22 mouse cellular contexts compared by ENCODE assay signal in the genomic region with DNA sequence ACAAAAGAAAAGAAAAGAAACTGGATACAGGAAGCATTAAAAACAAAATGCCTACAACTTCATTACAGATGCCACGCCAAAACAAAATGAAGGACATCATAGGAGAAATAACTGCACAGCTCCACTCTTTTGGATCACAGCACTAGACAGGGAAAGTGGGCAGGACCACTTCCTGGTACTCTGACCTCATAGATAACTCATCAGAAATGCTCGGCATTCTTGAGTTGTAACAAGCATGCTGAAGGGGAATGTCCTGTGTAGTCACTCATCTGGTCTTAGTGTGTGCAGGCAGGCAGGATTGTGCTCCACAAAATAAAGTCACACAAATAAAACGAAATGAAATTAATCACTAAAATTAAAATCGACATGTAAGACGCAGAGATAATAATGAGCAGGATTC.
DNase-seq lines count a peak whose midpoint lies in the region; ATAC-seq and TF ChIP-seq lines count a peak whose summit lies in the region.
"Had no signal": no experiment of that assay in that cellular context is flagged by ENCODE, and none has a peak within 500 bp of the region (broad histone marks: within the 10 kb centered on the region; RNA-seq: fewer than 3 reads in every experiment).

No protein-coding gene starts in this region.

- H3ac ChIP-seq in myocyte (ENCODE audit: control insufficient read depth, insufficient read length): no peak overlapping the region

- H3K27me3 ChIP-seq in lung, embryonic 14.5 days (ENCODE audit: insufficient read depth, low read length): no peaks in the 10 kb centered on the region
- H3K27me3 ChIP-seq in myocyte (ENCODE audit: control insufficient read depth, insufficient read depth, insufficient read length): no peaks in the 10 kb centered on the region
- H3K27me3 ChIP-seq: forebrain, embryonic 13.5 days; heart, embryonic 13.5 days; hindbrain, embryonic 12.5 days had no signal

- H3K4me3 ChIP-seq in lung, embryonic 14.5 days (ENCODE audit: low read depth, low read length): no peak overlapping the region
- H3K4me3 ChIP-seq in myocyte: no peak overlapping the region
- H3K4me3 ChIP-seq: embryonic facial prominence, embryonic 10.5 days; forebrain, embryonic 13.5 days; heart, embryonic 13.5 days; hindbrain, embryonic 12.5 days had no signal

- H3K79me2 ChIP-seq in myocyte (ENCODE audit: control insufficient read depth, insufficient read depth): no peaks in the 10 kb centered on the region

- no peaks in the 10 kb centered on the region for H3K36me3 ChIP-seq in lung, embryonic 14.5 days (ENCODE audit: insufficient read depth)
- H3K36me3 ChIP-seq in myocyte (ENCODE audit: control insufficient read depth, insufficient read depth): no peaks in the 10 kb centered on the region
- H3K36me3 ChIP-seq: embryonic facial prominence, embryonic 10.5 days; G1E; heart, embryonic 13.5 days; hindbrain, embryonic 12.5 days had no signal

- H3K4me1 ChIP-seq in lung, embryonic 14.5 days (ENCODE audit: insufficient read depth): no peaks in the 10 kb centered on the region
- H3K4me1 ChIP-seq: embryonic facial prominence, embryonic 10.5 days; forebrain, embryonic 13.5 days; heart, embryonic 13.5 days; hindbrain, embryonic 12.5 days had no signal

- no peak for TF ChIP-seq POLR2A in myocyte (IDR thresholded peaks at IDR 0.05; ENCODE audit: insufficient read length, low read depth)

- peak; percentile 4 for DNase-seq in lung, embryonic 14.5 days
- no peak for DNase-seq in lung, postnatal 25 days (ENCODE audit: low spot score)
- DNase-seq in ZHBTc4 (ENCODE audit: low read depth, low spot score): peak; percentile 29
- no peak for DNase-seq in left cerebral cortex, postnatal 4 days
- DNase-seq in urinary bladder, postnatal 36 days (ENCODE audit: low spot score in 2 of 2): no peak
- DNase-seq: adrenal gland, adult 8-10 months; adrenal gland, postnatal 36 days; B cell, adult 2 months; cerebellum, adult 2 months; cerebellum, postnatal 10 days; forebrain, postnatal 0 days; gastrocnemius, postnatal 25 days; heart, postnatal 10 days; heart, postnatal 4 days had no signal

- WGBS in lung, embryonic 14.5 days: 66% methylated on average over 5 of the region's 5 CpGs

- H3K27ac ChIP-seq in lung, embryonic 14.5 days (ENCODE audit: low read depth): no peak overlapping the region
- H3K27ac ChIP-seq: embryonic facial prominence, embryonic 10.5 days; forebrain, embryonic 13.5 days; heart, embryonic 13.5 days; hindbrain, embryonic 12.5 days had no signal

- H3K4me2 ChIP-seq in lung, embryonic 14.5 days: no peak overlapping the region
- H3K4me2 ChIP-seq in myocyte (ENCODE audit: low read depth): peak overlapping the region; percentile 18
- H3K4me2 ChIP-seq: forebrain, embryonic 13.5 days; heart, embryonic 13.5 days; hindbrain, embryonic 12.5 days had no signal

- H3K9me3 ChIP-seq in lung, embryonic 14.5 days (ENCODE audit: low read depth, low read length): no peaks in the 10 kb centered on the region
- H3K9me3 ChIP-seq: embryonic facial prominence, embryonic 10.5 days; forebrain, embryonic 13.5 days; G1E; heart, embryonic 13.5 days; hindbrain, embryonic 12.5 days had no signal

- ATAC-seq in lung, embryonic 14.5 days (ENCODE audit: insufficient read depth): peak; percentile 71; the same call in 1 of the 2 replicates
- ATAC-seq: CD4-positive, CD25-positive, alpha-beta regulatory T cell, adult 4 months; forebrain, embryonic 13.5 days; forebrain, postnatal 0 days; hindbrain, embryonic 16.5 days had no signal

- no peak for TF ChIP-seq CTCF in lung, embryonic 14.5 days (IDR thresholded peaks at IDR 0.05; ENCODE audit: low read depth)

- intact Hi-C loops in left cerebral cortex, postnatal 4 days (cut with DNase I): no loop called here

- H3K9ac ChIP-seq in lung, embryonic 14.5 days: no peak overlapping the region
- H3K9ac ChIP-seq: forebrain, embryonic 13.5 days; forebrain, postnatal 0 days; heart, embryonic 13.5 days; hindbrain, embryonic 12.5 days had no signal

TF ChIP-seq in myocyte, 11 proteins besides CTCF, POLR2A, EP300 and RAD21:
- TF ChIP-seq E2F4 (IDR thresholded peaks at IDR 0.05; ENCODE audit: insufficient read depth) (no peak), USF1 (IDR thresholded peaks at IDR 0.05; ENCODE audit: low read depth) (no peak), TCF3 (IDR thresholded peaks at IDR 0.05; ENCODE audit: insufficient read length, low read depth) (no peak), MYOD1 (IDR thresholded peaks at IDR 0.05; ENCODE audit: control insufficient read depth in 1 of 3, insufficient read length in 2 of 3, low read depth in 2 of 3) (no peak), MYOG (IDR thresholded peaks at IDR 0.05; ENCODE audit: control insufficient read depth in 1 of 3, insufficient read depth in 1 of 3, insufficient read length in 2 of 3, low read depth in 2 of 3) (no peak), REST (IDR thresholded peaks at IDR 0.05; ENCODE audit: insufficient read depth, insufficient read length) (no peak), CEBPB (IDR thresholded peaks at IDR 0.05; ENCODE audit: insufficient read depth, poor library complexity, severe bottlenecking) (no peak), TCF12 (IDR thresholded peaks at IDR 0.05; ENCODE audit: insufficient read depth, poor library complexity, severe bottlenecking) (no peak), SRF (IDR thresholded peaks at IDR 0.05; ENCODE audit: control insufficient read depth, insufficient read length, low read depth) (no peak), MAX (IDR thresholded peaks at IDR 0.05; ENCODE audit: low read depth) (no peak), POLR2AphosphoS2 (IDR thresholded peaks at IDR 0.05; ENCODE audit: insufficient read length, low read depth) (no peak)

Comparison
In these comparisons a context has a peak if more than half of its experiments do, and no peak if none do; other contexts are left out.
1. DNase-seq: peak in lung, embryonic 14.5 days (single experiment) and ZHBTc4 (single experiment); none in lung, postnatal 25 days (single experiment), left cerebral cortex, postnatal 4 days (single experiment) and urinary bladder, postnatal 36 days (0 of 2).